Mouse (Mus musculus): ENCODE measurements around the gene Midn. TPM values are rescaled to one million over a fixed set of nuclear protein-coding genes. Genes with fewer than 3 reads are reported as not detected.

The Midn gene
- polyA plus RNA-seq, 1 experiment from 2014 or later = 3.1 TPM

DNA sequence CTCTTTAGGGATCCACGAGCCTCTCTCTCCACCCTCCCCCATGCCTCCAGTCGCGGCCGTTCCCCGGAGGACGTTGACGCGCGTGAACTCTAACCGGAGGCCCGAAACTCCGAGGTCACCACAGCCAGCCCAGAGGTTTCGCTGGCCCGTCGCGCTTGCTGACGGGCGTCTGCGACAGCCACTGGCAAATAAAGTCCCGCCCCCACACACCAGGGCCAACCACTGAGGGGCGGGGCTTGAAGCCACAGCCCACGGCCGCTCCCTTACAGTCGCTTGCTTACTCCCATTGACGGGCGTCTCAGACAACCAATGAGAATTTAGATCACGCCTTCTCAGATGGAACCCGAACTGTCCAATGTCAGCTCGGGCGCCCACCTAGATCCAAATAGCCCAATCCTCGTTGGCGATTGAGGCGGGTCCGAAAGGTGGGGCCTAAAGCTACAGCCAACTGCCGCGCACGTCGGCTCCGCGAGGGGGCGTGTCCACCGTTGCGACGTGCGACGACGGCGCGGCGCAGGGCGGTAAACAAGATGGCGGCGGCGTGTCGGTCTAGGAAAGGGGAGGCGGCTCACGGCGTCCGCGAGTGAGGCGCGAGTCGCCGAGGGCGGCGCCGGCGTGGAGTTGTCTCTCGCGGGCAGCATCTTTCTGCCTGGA lies 32.7 kb upstream of the Midn start, which contains the start of gene Stk11:
TSS of gene Stk11 (plus strand) at position 514 of the 654 bp plus-strand sequence.
- Histone ChIP-seq H3K27me3 (no peaks in the 10 kb centered on the region), H3K9ac (peak within 1 kb of the TSS; percentile 97), H3K4me3 (replicated peaks) (peak within 1 kb of the TSS; percentile 94), H3K36me3 (replicated peaks) (peaks cover 32% of the 10 kb centered on the region), H3K4me2 (peak within 1 kb of the TSS; percentile 82), H3K27ac (replicated peaks) (peak within 1 kb of the TSS; percentile 97), H3K9me3 (replicated peaks) (no peaks in the 10 kb centered on the region), H3K4me1 (replicated peaks) (peaks cover 62% of the 10 kb centered on the region)
- under 1% methylated on average over 70 of the region's 70 CpGs for WGBS (ENCODE audit: insufficient replicate concordance)
- peak; percentile 92 for ATAC-seq (ENCODE audit: insufficient read depth)

DNA sequence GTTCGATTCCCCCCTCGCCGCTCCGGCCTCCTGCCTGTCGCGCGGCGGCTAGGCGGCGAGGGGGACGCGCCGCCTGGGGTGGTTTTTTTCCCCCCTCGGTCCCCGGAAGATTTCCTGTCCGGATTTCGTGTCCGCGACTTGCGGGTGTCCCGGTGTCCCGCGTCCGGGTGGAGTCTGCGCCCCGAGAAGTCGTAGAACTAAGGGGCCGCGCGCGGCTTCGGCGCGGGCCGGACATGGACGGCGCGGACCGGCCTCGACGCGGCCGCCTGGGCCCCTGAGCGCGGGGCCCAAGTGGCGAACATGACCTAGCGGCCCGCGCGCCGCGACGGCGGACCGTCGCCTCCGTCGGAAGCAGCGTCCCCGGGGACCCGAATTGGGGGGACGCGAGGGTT lies 32.1 kb upstream of the Midn start:
- Histone ChIP-seq H3K9me3 (replicated peaks) (no peaks in the 10 kb centered on the region), H3K36me3 (replicated peaks) (peaks cover 38% of the 10 kb centered on the region), H3K4me1 (replicated peaks) (peaks cover 68% of the 10 kb centered on the region), H3K9ac (peak overlapping the region; percentile 97), H3K27me3 (no peaks in the 10 kb centered on the region), H3K27ac (replicated peaks) (peak overlapping the region; percentile 95), H3K4me2 (peak overlapping the region; percentile 82), H3K4me3 (replicated peaks) (peak overlapping the region; percentile 94)
- under 1% methylated on average over 56 of the region's 63 CpGs for WGBS (ENCODE audit: insufficient replicate concordance)
- ATAC-seq (ENCODE audit: insufficient read depth) = 0 out of 2 replicates have a peak, but pooled peaks have one; percentile 11

DNA sequence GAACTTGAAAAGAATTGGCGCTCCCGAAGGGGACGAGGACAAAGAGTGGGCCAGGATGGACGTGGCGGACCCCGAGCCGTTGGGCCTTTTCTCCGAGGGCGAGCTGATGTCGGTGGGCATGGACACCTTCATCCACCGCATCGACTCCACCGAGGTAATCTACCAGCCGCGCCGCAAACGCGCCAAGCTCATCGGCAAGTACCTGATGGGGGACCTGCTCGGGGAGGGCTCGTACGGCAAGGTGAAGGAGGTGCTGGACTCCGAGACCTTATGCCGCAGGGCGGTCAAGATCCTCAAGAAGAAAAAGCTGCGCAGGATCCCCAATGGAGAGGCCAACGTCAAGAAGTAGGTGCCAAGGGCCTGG lies 31.5 kb upstream of the Midn start:
- Histone ChIP-seq H3K27ac (replicated peaks) (peak overlapping the region; percentile 95), H3K4me1 (replicated peaks) (peaks cover 70% of the 10 kb centered on the region), H3K4me3 (replicated peaks) (peak overlapping the region; percentile 94), H3K9ac (peak overlapping the region; percentile 97), H3K9me3 (replicated peaks) (no peaks in the 10 kb centered on the region), H3K36me3 (replicated peaks) (peaks cover 44% of the 10 kb centered on the region), H3K27me3 (no peaks in the 10 kb centered on the region), H3K4me2 (peak overlapping the region; percentile 82)
- WGBS (ENCODE audit: insufficient replicate concordance) = under 1% methylated on average over 27 of the region's 27 CpGs
- ATAC-seq (ENCODE audit: insufficient read depth) = no peak

DNA sequence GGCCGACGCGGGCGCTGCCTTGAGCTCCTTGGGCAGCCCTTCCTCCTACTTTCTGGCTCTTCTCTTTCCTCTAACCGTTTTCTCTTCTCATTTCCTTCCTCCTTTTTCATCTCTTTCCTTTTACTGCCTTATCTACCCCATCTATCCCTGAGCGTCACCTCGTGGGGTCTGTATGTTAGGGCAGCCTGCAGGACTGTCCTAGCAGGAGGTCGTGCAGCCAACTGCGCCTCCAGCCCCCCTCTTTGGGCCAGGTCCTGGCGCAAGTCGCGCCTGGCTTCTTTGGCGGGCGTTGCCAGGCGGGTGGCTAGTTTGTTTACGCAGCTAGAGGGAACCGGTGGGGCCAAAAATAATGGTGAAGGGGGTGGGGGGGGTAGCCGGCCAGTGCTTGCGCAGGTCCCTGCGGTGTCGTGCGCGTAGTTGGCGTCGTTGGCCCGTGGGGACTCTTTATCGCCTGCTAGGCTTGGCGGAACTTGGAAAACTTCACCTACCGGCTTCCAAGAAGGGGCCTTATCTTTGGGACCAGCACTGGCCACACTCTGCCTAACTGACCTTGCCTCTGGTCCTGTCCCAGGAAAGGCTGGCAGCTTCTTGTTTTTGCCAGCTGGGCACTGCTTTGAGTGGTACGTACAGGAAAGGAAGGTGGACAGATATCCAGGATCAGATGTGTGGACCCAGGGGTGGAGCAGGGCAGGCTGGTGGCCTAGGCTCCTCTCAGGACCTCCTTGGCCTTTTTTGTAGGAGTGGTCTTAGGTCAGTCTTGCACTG lies 31.0 kb upstream of the Midn start:
- under 1% methylated on average over 30 of the region's 30 CpGs for WGBS (ENCODE audit: insufficient replicate concordance)

DNA sequence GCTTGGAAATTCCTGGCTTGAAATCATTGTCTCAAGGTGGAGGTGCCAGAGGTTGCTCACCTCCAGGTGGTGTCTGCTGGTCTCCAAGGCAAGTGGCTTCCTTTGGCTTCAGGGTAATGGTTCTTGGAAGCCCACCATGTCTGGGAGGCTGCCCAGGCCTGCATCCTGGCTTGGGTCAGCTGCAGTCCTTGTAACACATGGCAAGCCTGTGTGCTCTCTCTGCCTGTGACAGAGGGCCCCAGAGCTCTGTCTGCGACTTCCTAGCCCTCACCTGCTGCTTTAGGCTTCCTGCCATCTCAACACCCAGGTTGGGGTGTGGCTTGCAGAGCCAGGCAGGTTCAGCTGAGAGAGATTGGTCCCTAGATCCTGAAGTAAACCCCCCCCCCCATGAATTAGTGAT lies 30.3 kb upstream of the Midn start:
- Histone ChIP-seq H3K27ac (replicated peaks) (peak overlapping the region; percentile 95), H3K4me1 (replicated peaks) (peaks cover 81% of the 10 kb centered on the region), H3K4me3 (replicated peaks) (peak overlapping the region; percentile 94), H3K9ac (peak overlapping the region; percentile 97), H3K27me3 (no peaks in the 10 kb centered on the region), H3K9me3 (replicated peaks) (no peaks in the 10 kb centered on the region), H3K36me3 (replicated peaks) (peaks cover 55% of the 10 kb centered on the region), H3K4me2 (peak overlapping the region; percentile 82)
- no peak for ATAC-seq (ENCODE audit: insufficient read depth)
- WGBS (ENCODE audit: insufficient replicate concordance) = 30% methylated on average over 1 of the region's 1 CpGs

More for the DNA sequence above, 31.0 kb upstream of the Midn start:
- H3K9me3 ChIP-seq (replicated peaks) = no peaks in the 10 kb centered on the region
- no peaks in the 10 kb centered on the region for H3K27me3 ChIP-seq
- H3K4me3 ChIP-seq (replicated peaks) = peak overlapping the region; percentile 94
- ATAC-seq (ENCODE audit: insufficient read depth) = peak; percentile 6
- peaks cover 49% of the 10 kb centered on the region for H3K36me3 ChIP-seq (replicated peaks)
- peak overlapping the region; percentile 82 for H3K4me2 ChIP-seq
- peak overlapping the region; percentile 97 for H3K9ac ChIP-seq
- H3K27ac ChIP-seq (replicated peaks) = peak overlapping the region; percentile 95
- H3K4me1 ChIP-seq (replicated peaks) = peaks cover 75% of the 10 kb centered on the region

DNA sequence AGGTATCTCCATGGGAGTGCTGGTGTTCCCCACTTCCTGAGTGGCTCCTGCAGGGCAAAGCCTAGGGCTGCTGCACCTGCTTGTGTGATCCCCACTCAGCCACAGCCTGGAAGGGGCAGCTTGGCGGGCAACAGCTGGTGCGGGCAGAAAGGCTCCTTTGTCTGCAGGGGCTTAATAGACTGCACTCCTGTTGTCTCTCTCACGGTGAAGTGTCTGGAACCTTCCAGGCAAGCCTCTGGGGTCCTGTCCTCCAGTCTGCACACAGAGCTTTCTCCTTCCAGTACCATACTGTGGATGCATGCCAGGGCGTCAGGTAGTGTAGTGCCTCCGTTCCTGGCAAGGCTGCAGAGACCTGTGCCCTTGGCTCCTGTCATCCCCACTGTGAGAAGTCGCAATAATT lies 29.5 kb upstream of the Midn start:
- peak overlapping the region; percentile 97 for H3K9ac ChIP-seq
- H3K4me3 ChIP-seq (replicated peaks) = peak overlapping the region; percentile 94
- no peaks in the 10 kb centered on the region for H3K27me3 ChIP-seq
- no peak for ATAC-seq (ENCODE audit: insufficient read depth)
- H3K9me3 ChIP-seq (replicated peaks) = no peaks in the 10 kb centered on the region
- H3K36me3 ChIP-seq (replicated peaks) = peaks cover 63% of the 10 kb centered on the region
- H3K27ac ChIP-seq (replicated peaks) = peak overlapping the region; percentile 95
- WGBS (ENCODE audit: insufficient replicate concordance) = 77% methylated on average over 6 of the region's 6 CpGs
- peaks cover 82% of the 10 kb centered on the region for H3K4me1 ChIP-seq (replicated peaks)
- peak overlapping the region; percentile 82 for H3K4me2 ChIP-seq

DNA sequence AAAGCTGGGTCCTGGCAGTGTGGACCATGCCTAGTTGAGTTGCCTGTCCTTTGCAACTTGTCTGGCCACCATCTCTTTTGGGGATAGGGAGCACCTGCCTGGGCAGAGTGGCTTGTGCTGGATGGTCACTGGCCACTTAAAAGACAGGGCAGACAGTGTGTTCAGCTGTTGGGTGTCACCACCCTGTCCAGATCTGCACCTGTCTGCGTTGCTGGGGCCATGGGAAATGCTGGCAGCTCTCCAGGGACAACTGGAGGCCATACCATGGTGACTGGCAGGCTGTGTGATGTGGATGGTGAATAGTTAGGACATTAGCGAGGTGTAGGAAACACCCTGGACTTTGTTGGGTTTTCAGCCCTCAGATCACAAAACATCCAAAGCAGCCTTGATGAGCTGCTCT lies 27.9 kb upstream of the Midn start:
- H3K36me3 ChIP-seq (replicated peaks) = peaks cover 79% of the 10 kb centered on the region
- no peak overlapping the region; the same call in 1 of the 2 replicates for H3K4me3 ChIP-seq (replicated peaks)
- H3K4me1 ChIP-seq (replicated peaks) = peaks cover 82% of the 10 kb centered on the region
- H3K27ac ChIP-seq (replicated peaks) = peak overlapping the region; percentile 42
- no peak for ATAC-seq (ENCODE audit: insufficient read depth)
- H3K9me3 ChIP-seq (replicated peaks) = no peaks in the 10 kb centered on the region
- no peak overlapping the region; the same call in 1 of the 2 replicates for H3K9ac ChIP-seq
- WGBS (ENCODE audit: insufficient replicate concordance) = 67% methylated on average over 2 of the region's 2 CpGs
- peak overlapping the region; percentile 82 for H3K4me2 ChIP-seq
- no peaks in the 10 kb centered on the region for H3K27me3 ChIP-seq

DNA sequence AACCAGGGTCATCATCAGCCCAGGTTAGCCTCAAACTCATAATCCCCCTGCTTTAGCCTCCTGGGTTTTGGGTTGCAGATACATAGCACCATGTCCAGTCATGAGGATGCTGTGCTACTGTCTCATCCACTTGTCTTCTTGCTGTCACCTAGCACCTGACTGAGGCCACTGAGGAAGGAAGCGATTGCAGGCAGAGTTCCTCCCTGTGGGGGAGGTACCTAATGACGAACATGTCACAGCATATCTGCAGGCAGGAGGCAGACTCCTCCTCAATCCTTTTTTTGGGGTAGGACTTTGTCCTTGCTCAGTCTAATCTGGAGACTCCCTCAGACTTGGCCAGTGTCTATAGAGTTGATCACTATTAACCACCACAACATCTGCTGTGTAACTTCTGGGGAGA lies 26.4 kb upstream of the Midn start:
- no peak for ATAC-seq (ENCODE audit: insufficient read depth)
- peaks cover 97% of the 10 kb centered on the region for H3K4me1 ChIP-seq (replicated peaks)
- H3K27ac ChIP-seq (replicated peaks) = peak overlapping the region; percentile 56
- peaks cover 94% of the 10 kb centered on the region for H3K36me3 ChIP-seq (replicated peaks)
- no peak overlapping the region for H3K9ac ChIP-seq
- 34% methylated on average over 2 of the region's 2 CpGs for WGBS (ENCODE audit: insufficient replicate concordance)
- no peaks in the 10 kb centered on the region for H3K9me3 ChIP-seq (replicated peaks)
- H3K4me3 ChIP-seq (replicated peaks) = no peak overlapping the region
- no peaks in the 10 kb centered on the region for H3K27me3 ChIP-seq
- no peak overlapping the region for H3K4me2 ChIP-seq

DNA sequence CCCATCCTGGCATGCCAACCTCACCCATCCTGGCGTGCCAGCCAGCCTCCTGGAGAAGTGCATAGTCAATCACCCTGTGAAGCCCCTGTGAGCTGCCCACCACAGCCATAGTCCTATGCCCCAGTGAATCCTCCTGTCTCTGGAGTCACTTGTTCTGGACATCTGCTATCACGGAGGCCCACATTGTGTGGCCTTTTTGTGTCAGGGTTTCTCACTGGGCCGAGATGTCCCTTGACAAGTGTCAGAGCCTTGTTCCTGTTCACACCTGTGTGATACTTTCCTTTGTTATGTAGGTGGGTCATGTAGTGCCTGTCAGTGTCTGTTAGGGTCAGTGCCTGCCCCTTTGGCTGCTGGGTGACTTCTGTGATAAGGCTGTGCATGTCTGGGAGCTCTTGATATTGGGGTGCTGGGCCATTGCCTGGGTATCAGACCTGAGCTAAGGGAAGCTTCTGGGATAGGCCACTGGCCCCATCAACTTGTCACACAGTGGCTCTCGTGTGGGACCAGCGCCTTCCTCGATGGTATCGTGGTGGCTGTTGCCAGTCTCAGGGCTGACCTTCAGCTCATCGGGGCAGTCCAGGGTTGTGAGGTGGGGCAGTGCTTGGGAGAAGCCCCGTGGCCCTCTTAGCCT lies 24.0 kb upstream of the Midn start:
- Histone ChIP-seq H3K9me3 (replicated peaks) (no peaks in the 10 kb centered on the region), H3K4me2 (peak overlapping the region; percentile 68), H3K27me3 (no peaks in the 10 kb centered on the region), H3K4me1 (replicated peaks) (peaks cover 97% of the 10 kb centered on the region), H3K4me3 (replicated peaks) (peak overlapping the region; percentile 33), H3K27ac (replicated peaks) (peak overlapping the region; percentile 89), H3K9ac (peak overlapping the region; percentile 52), H3K36me3 (replicated peaks) (peaks cover 99% of the 10 kb centered on the region)
- ATAC-seq (ENCODE audit: insufficient read depth) = peak; percentile 89
- 43% methylated on average over 9 of the region's 9 CpGs for WGBS (ENCODE audit: insufficient replicate concordance)

DNA sequence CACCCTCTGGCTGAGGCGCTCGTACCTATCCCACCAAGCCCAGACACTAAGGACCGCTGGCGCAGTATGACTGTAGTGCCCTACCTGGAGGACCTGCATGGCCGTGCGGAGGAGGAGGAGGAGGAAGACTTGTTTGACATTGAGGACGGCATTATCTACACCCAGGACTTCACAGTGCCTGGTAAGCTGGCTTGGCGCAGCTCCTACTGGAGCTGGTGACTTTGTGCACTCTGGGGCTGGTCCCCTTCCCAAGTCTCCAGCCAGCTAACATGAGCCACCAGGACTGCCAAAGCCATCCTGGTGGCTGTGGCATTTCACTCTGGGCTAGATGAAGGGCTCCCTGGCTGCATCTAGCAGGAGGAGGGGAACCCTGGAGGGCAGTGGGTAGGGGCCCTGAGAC lies 20.2 kb upstream of the Midn start:
- ATAC-seq (ENCODE audit: insufficient read depth) = no peak
- Histone ChIP-seq H3K4me3 (replicated peaks) (no peak overlapping the region), H3K4me1 (replicated peaks) (peaks cover 94% of the 10 kb centered on the region), H3K27ac (replicated peaks) (peak overlapping the region; percentile 67; the same call in 1 of the 2 replicates), H3K4me2 (no peak overlapping the region), H3K9me3 (replicated peaks) (no peaks in the 10 kb centered on the region), H3K36me3 (replicated peaks) (peaks cover 98% of the 10 kb centered on the region), H3K9ac (no peak overlapping the region), H3K27me3 (no peaks in the 10 kb centered on the region)
- 93% methylated on average over 8 of the region's 8 CpGs for WGBS (ENCODE audit: insufficient replicate concordance)

DNA sequence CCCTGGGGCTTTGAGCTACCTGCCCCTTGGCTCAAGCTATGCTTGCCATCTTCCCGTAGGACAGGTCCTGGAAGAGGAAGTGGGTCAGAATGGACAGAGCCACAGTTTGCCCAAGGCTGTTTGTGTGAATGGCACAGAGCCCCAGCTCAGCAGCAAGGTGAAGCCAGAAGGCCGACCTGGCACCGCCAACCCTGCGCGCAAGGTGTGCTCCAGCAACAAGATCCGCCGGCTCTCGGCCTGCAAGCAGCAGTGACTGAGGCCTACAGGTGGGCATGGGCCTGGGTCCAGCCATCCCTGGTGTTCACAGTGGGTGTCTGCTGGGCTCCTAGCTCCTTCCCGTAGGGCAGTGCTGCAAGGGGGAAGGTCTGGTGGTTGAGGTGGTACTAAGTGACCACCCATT lies 18.2 kb upstream of the Midn start:
- Histone ChIP-seq H3K4me2 (no peak overlapping the region), H3K36me3 (replicated peaks) (peaks cover 79% of the 10 kb centered on the region), H3K27ac (replicated peaks) (no peak overlapping the region), H3K27me3 (peaks cover 4% of the 10 kb centered on the region; the same call in 1 of the 2 replicates), H3K4me1 (replicated peaks) (peaks cover 80% of the 10 kb centered on the region), H3K9me3 (replicated peaks) (no peaks in the 10 kb centered on the region), H3K9ac (no peak overlapping the region), H3K4me3 (replicated peaks) (no peak overlapping the region)
- no peak for ATAC-seq (ENCODE audit: insufficient read depth)
- 94% methylated on average over 9 of the region's 9 CpGs for WGBS (ENCODE audit: insufficient replicate concordance)
